Mouse (Mus musculus) colon, adult 2 months (tissue): Measurements from ENCODE around the gene Pi4k2b. TPM values are rescaled to one million over a fixed set of nuclear protein-coding genes. Genes with fewer than 3 reads are reported as not detected.

ENCODE experiments used
- polyA plus RNA-seq: library from polyadenylated mRNA; depleted of rRNA; stranded (reverse); fragments of >200 nt; gene quantifications from 2 replicates; pipeline ENCODE4 v1.2.3, GENCODE M21; 2012; rRNA removed

Pi4k2b gene
- 60.9 and 77.6 TPM in 2 replicates for polyA plus RNA-seq

DNA sequence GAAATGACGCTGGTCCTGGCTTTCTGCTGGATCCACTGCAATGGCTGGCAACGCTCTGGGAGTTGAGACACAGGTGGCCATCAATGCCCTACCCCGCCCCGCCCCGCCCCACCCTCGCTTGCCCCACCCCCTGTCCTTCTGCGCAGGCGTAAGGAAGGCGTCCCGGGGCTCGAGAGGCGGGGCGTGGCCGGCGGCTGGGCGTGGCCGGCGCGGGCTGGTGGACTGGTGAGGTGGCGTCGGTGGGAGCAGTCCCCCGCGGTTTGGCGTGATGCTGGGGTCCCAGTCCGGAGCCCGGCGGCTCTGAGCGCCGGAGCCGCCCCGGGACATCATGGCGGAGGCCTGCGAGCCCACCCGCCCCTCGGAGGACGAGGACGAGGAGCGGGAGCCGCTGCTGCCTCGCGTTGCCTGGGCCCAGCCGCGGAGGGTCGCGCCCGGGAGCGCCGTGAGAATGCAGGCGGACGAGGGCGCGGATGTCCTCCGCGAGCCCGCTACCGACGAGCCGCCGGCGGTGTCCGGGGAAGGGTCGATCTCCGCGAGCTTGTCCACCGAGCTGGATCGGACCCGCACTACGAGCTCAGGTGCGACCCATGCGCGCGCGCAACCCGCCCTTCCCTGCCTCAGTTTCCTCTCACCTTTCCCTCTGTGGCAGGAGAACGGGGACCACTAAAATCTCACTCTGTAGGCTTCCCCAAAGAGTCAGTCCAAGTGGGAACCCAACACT, at the start of gene Pi4k2b:
TSS of gene Pi4k2b (plus strand) at position 184 of the 721 bp plus-strand sequence.

DNA sequence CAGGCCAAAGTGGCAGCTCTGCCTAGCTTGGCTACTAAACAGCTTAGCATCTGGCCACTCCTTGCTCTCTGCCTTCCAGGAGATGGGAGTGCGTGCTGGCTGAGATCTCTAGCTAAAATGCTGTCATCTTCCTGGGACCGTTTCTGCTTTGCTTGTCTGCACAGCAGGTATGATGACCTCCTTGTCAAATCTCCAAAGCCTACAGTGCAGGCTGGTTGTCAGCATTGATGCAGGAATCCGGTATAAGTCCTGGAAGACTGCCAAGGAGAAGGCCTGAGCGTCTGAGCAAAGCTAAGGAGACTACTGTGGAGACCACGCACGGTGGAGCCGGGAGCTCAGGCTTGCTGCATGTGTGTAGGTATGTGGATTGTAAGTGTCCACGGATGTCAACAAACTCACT, 33.9 kb downstream of the Pi4k2b start, which contains the start of gene Zcchc4:
TSS of gene Zcchc4 (plus strand) at position 173 of the 400 bp plus-strand sequence.

Other genes with a start within 250 kb of the Pi4k2b start
- gene Lgi2, start 175.1 kb upstream of the Pi4k2b start, polyA plus RNA-seq = 0.71 and 0.82 TPM in 2 replicates
- gene Sepsecs, start 71.9 kb upstream of the Pi4k2b start, polyA plus RNA-seq = 4.4 and 4.8 TPM in 2 replicates
- gene Zcchc4, start 33.8 kb downstream of the Pi4k2b start, polyA plus RNA-seq = 3.3 and 3.8 TPM in 2 replicates
- gene Anapc4, start 92.4 kb downstream of the Pi4k2b start, polyA plus RNA-seq = 8.2 and 8.5 TPM in 2 replicates